Mouse (Mus musculus) heart, adult 2 months (tissue): ENCODE measurements around the gene Ramp2.

Experiments
- CTCF ChIP-seq: fragments of 200-600 bp; IDR thresholded peaks from 2 replicates; pipeline ENCODE4 v1.8.1; 2022; ENCODE audit warnings: antibody characterized with exemption, mild to moderate bottlenecking, moderate library complexity
- EP300 ChIP-seq: fragments of 200-500 bp; IDR thresholded peaks from 2 replicates; pipeline ENCODE4 v1.6.1; 2011; ENCODE audit warnings: low read depth, low read length, control low read depth; ENCODE audit not compliant: insufficient read depth
- POLR2A ChIP-seq: fragments of 200-500 bp; IDR thresholded peaks from 2 replicates; pipeline ENCODE4 v1.6.1; 2011; ENCODE audit warnings: mild to moderate bottlenecking, low read depth, low read length, control low read depth; ENCODE audit not compliant: insufficient read depth

GRCm38 (mm10) chr11:101264954-101265471 is 19.2 kb downstream of the Ramp2 start:
- TF ChIP-seq POLR2A (no peak), EP300 (no peak), CTCF (no peak)
